Mouse (Mus musculus) adrenal gland, adult 8-10 months (tissue): ENCODE measurements around the gene Gm20431. TPM values are rescaled to one million over a fixed set of nuclear protein-coding genes. Genes with fewer than 3 reads are reported as not detected.

Source experiments
- DNase-seq: peaks from one replicate; pipeline ENCODE4 v3.0.0; 2022
- total RNA-seq, 4 experiments: library from RNA; stranded (reverse); gene quantifications; 2 replicates each; pipeline ENCODE4 v1.2.4; 2022

Gm20431 gene
- total RNA-seq, result 10 to 100 TPM; 19.9 to 23.9 (median 22.1) TPM

- DNase-seq, result peak; percentile 89
Observed at GRCm38 (mm10) chr2:167661270-167662203, at the start of gene Gm20431. Gene Gm20431, minus strand, starts transcription at chr2:167661496.

- DNase-seq, result no peak
Observed at GRCm38 (mm10) chr2:167710574-167710973, 49.3 kb upstream of the Gm20431 start.

DNA sequence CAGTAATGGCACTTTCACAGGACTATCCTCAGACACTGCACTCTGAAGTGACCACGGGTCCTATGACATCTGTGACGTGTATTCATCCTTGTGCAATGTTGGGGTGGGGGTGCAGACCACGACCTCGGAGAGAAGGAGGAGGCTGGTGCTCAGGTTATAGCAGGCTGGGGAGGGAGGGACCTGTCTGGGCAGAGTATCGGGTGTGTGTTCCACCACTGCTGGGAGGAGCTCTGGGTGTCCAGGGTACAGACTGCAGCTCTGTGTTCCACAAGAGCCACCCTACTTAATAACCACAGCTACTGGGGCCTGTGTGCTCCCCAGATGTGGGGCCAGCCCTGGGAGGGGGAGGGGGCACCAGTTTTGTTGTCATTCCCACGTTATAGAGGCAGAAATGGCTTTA, 48.7 kb upstream of the Gm20431 start:
- DNase-seq, result no peak

GRCm38 (mm10) chr2:167708373-167708772, 47.1 kb upstream of the Gm20431 start:
- no peak for DNase-seq

- DNase-seq, result peak; percentile 70
Observed at GRCm38 (mm10) chr2:167706183-167706939, 45.1 kb upstream of the Gm20431 start.

GRCm38 (mm10) chr2:167704409-167704808, 43.1 kb upstream of the Gm20431 start:
- no peak for DNase-seq

- DNase-seq, result no peak
Observed at GRCm38 (mm10) chr2:167702126-167702525, 40.8 kb upstream of the Gm20431 start.

DNA sequence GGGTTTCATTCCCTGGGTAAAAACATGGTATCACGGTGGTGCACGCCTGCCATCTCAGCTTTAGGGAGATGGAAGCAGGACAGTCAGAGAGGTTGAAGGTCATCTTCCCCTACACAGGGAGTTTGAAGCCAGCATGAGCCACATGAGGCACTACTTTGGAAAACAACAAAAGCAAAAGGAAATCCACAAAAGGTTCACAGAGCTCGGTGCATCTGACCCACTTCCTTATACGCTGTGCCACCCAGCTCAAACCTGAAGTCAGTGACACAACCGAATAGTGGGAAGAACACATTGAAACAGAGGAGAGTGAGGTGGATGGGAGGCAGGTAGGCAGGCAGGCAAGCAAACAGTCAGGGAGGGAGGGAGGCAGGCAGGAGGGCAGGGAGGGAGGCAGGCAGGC, 40.2 kb upstream of the Gm20431 start:
- DNase-seq, result no peak

GRCm38 (mm10) chr2:167700018-167700417, 38.7 kb upstream of the Gm20431 start:
- DNase-seq, result no peak

GRCm38 (mm10) chr2:167697902-167698301, 36.6 kb upstream of the Gm20431 start:
- peak; percentile 85 for DNase-seq

DNA sequence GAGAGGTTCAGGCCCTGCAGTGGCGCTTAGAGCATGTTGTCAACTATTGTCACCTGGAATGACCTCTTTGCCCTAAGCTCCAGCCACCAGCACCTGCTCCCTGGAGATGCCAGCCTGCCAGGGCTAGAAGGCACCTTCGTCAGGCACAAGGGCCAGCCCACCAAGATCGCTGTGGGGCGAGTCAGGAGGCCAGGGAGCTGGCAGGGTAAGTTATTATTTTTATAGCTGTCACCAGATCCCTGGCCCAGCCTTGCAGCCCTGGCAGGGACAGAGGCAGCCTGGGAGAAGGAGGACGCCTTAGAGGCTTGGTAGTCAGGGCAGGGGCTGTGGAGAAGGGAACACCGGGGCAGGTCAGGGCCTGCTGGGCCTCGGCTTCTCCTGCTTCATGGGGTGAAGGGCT, 34.8 kb upstream of the Gm20431 start:
- no peak for DNase-seq

GRCm38 (mm10) chr2:167695491-167695890, 34.2 kb upstream of the Gm20431 start:
- DNase-seq, result no peak

DNA sequence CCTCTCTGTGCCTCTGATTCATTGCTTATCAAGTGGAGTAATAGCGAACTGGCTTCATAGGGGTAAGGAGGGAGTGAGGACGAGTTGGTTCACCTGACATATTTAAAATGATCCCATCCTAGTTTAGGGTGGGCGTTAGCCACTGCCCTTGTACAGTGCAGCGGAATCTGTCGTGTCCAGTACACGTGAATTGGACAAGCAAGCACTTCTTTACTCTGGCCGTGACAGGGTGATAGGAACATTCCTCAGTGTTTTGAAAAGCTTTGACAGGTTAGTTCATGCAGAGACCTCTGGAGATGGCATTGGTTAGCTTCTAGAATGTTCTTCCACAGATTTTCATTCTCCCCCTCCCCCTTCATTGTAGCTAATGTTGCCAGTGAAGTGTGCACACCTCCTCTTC, 33.7 kb upstream of the Gm20431 start:
- DNase-seq, result no peak

DNA sequence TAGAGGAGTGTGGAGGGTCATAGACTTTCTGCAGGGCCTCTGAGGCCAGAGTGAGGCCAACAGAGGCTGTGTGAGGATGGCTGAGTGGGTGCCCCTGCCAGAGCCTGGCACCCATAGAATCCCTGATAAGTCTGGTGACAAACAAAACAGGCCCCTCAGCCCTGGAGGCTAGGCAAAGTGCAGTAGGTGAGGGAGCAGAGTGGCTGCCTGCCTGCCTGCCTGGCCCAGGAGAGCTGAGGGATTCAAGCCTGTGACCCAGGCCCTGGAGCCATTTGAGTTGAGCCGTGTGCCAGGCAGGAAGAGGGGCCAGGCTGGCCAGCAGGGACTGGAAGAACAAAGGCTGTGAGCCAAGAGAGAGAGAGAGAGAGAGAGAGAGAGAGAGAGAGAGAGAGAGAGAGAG, 32.9 kb upstream of the Gm20431 start:
- no peak for DNase-seq

- DNase-seq, result no peak
Observed at GRCm38 (mm10) chr2:167693540-167693939, 32.2 kb upstream of the Gm20431 start.

GRCm38 (mm10) chr2:167692831-167693230, 31.5 kb upstream of the Gm20431 start:
- no peak for DNase-seq

DNA sequence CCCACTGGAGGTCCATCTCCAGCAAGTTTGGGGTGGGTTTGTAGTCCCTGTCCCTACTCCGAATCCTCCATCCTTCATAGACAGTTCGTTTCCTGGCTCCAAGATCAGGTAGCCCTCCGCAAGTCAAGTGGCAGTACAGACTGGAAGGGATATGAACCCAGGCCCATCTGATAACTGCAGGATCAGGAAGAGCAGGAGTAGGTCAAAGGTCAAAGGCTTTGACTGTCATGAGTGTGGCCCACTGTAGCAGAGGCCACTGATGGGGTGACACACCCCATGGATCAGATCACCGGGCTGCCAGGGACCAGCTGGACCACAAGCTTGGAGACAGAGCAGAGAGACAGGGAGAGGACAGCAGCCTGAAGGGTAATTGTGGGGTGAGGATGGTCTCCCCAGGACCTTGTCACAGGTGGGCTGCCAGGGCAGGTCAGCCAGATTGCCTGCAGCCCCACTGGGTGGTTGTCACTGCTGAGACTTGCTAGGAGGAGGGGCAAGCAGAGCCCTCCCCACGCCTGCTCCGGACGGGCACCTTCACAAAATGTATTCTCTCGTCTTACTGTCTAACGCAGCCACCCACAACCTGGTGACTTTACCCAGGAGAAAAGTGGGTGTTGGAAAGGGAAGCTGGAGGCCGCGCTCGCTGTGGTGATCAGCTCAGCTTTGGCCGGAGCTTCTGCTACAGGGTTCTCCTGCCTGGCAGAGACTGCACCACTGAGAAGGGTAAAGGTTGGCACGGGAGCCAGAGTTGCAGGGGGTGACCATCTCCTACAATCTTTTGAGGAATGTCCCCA, 30.8 kb upstream of the Gm20431 start:
- DNase-seq, result no peak

- DNase-seq, result no peak
Observed at GRCm38 (mm10) chr2:167691410-167691809, 30.1 kb upstream of the Gm20431 start.

GRCm38 (mm10) chr2:167690962-167691311, 29.6 kb upstream of the Gm20431 start:
- no peak for DNase-seq

DNA sequence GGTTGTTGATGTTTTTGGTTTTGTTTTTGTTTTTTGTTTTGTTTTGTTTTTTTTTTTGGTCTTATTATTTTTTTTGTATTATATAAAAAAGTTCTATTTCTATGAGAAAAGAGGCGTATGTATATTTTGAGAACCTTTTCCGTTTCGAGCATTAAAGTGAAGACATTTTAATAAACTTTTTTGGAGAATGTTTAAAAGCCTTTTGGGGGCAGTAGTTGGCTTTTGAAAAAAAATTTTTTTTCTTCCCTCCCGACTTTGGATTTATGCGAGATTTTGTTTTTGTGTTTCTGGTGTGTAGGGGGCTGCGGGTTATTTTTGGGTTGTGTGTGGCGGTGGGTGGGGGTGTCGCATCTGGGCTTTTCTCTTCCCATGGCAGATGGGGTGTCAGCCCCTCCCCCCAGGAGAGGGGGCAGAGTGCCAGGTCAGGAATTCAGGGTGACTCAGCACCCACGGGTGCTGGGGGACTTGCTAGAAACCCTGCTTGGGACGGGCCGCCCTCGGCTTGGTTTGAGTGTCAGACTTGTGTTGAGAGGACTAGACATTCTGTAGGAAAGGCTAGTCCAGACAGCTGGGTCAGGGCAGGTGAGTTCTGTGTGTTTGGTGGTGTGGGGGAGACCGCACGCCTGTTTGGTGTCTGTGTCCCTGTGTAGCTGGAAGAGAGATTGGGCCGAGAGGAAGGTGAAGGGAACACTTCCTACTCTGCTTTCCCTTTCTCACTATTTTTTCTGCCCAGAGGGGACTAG, 29.1 kb upstream of the Gm20431 start:
- DNase-seq, result no peak

DNA sequence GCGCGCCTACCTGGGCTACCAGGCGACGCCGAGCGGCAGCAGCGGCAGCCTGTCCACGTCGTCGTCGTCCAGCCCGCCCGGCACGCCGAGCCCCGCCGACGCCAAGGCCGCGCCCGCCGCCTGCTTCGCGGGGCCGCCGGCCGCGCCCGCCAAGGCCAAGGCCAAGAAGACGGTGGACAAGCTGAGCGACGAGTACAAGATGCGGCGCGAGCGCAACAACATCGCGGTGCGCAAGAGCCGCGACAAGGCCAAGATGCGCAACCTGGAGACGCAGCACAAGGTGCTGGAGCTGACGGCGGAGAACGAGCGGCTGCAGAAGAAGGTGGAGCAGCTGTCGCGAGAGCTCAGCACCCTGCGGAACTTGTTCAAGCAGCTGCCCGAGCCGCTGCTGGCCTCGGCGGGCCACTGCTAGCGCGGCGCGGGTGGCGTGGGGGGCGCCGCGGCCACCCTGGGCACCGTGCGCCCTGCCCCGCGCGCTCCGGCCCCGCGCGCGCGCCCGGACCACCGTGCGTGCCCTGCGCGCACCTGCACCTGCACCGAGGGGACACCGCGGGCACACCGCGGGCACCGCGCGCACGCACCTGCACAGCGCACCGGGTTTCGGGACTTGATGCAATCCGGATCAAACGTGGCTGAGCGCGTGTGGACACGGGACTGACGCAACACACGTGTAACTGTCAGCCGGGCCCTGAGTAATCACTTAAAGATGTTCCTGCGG, 28.4 kb upstream of the Gm20431 start, which contains the start of gene Tmem189:
Tmem189 (minus strand) TSS at position 322 of the 718 bp plus-strand sequence.
- DNase-seq, result no peak
